Mouse (Mus musculus): ENCODE results near the gene Btg1. TPM values are rescaled to one million over a fixed set of nuclear protein-coding genes. Genes with fewer than 3 reads are reported as not detected.

Btg1 gene
- polyA plus RNA-seq, 1 experiment from 2014 or later: 11.8 TPM

- Histone ChIP-seq H3K36me3 (ENCODE audit: control insufficient read depth, insufficient read depth, low read length) (no peaks in the 10 kb centered on the region), H3K27me3 (replicated peaks; ENCODE audit: control insufficient read depth, insufficient read depth, low read length) (no peaks in the 10 kb centered on the region), H3K9ac (ENCODE audit: low read depth, low read length) (no peak overlapping the region), H3K9me3 (ENCODE audit: control insufficient read depth, low read length) (no peaks in the 10 kb centered on the region), H3K4me3 (ENCODE audit: low read depth, low read length) (no peak overlapping the region), H3K27ac (ENCODE audit: low read depth, low read length) (no peak overlapping the region), H3K4me1 (replicated peaks; ENCODE audit: control insufficient read depth, insufficient read depth, low read length) (no peaks in the 10 kb centered on the region; the same call in 1 of the 2 replicates), H3K4me2 (peak overlapping the region; percentile 18; the same call in 1 of the 2 replicates)
- WGBS: 30% methylated on average over 13 of the region's 13 CpGs
- DNase-seq (ENCODE audit: low spot score) (peak; percentile 34), ATAC-seq (replicated peaks; ENCODE audit: low FRiP score) (no peak)
Measured at GRCm38 (mm10) chr10:96646024-96646866, 29.4 kb downstream of the Btg1 start.

- no peak for ATAC-seq (replicated peaks; ENCODE audit: low FRiP score)
- H3K9ac ChIP-seq (ENCODE audit: low read depth, low read length): no peak overlapping the region
Measured at GRCm38 (mm10) chr10:96646867-96647462, 30.2 kb downstream of the Btg1 start.

GRCm38 (mm10) chr10:96648161-96648561, 31.4 kb downstream of the Btg1 start:
- 41% methylated on average over 3 of the region's 3 CpGs for WGBS
- H3K36me3 ChIP-seq (ENCODE audit: control insufficient read depth, insufficient read depth, low read length): no peaks in the 10 kb centered on the region
- H3K9me3 ChIP-seq (ENCODE audit: control insufficient read depth, low read length): no peaks in the 10 kb centered on the region
- no peak overlapping the region for H3K4me3 ChIP-seq (ENCODE audit: low read depth, low read length)
- DNase-seq (ENCODE audit: low spot score) (no peak), ATAC-seq (replicated peaks; ENCODE audit: low FRiP score) (no peak)
- no peak overlapping the region for H3K9ac ChIP-seq (ENCODE audit: low read depth, low read length)
- H3K27ac ChIP-seq (ENCODE audit: low read depth, low read length): no peak overlapping the region
- no peaks in the 10 kb centered on the region; the same call in 1 of the 2 replicates for H3K4me1 ChIP-seq (replicated peaks; ENCODE audit: control insufficient read depth, insufficient read depth, low read length)
- no peak overlapping the region for H3K4me2 ChIP-seq
- no peaks in the 10 kb centered on the region for H3K27me3 ChIP-seq (replicated peaks; ENCODE audit: control insufficient read depth, insufficient read depth, low read length)

More at GRCm38 (mm10) chr10:96646867-96647462, 30.2 kb downstream of the Btg1 start:
- Histone ChIP-seq H3K4me1 (replicated peaks; ENCODE audit: control insufficient read depth, insufficient read depth, low read length) (no peaks in the 10 kb centered on the region; the same call in 1 of the 2 replicates), H3K27ac (ENCODE audit: low read depth, low read length) (no peak overlapping the region), H3K36me3 (ENCODE audit: control insufficient read depth, insufficient read depth, low read length) (no peaks in the 10 kb centered on the region), H3K9me3 (ENCODE audit: control insufficient read depth, low read length) (no peaks in the 10 kb centered on the region), H3K4me3 (ENCODE audit: low read depth, low read length) (no peak overlapping the region), H3K4me2 (peak overlapping the region; percentile 18; the same call in 1 of the 2 replicates), H3K27me3 (replicated peaks; ENCODE audit: control insufficient read depth, insufficient read depth, low read length) (no peaks in the 10 kb centered on the region)
- 52% methylated on average over 5 of the region's 5 CpGs for WGBS
- no peak for DNase-seq (ENCODE audit: low spot score)

- no peak overlapping the region for H3K9ac ChIP-seq (ENCODE audit: low read depth, low read length)
- no peak for DNase-seq (ENCODE audit: low spot score)
- 74% methylated on average over 3 of the region's 3 CpGs for WGBS
- no peak overlapping the region for H3K4me3 ChIP-seq (ENCODE audit: low read depth, low read length)
- no peak overlapping the region for H3K27ac ChIP-seq (ENCODE audit: low read depth, low read length)
- no peak overlapping the region for H3K4me2 ChIP-seq
- H3K9me3 ChIP-seq (ENCODE audit: control insufficient read depth, low read length): no peaks in the 10 kb centered on the region
- no peaks in the 10 kb centered on the region for H3K36me3 ChIP-seq (ENCODE audit: control insufficient read depth, insufficient read depth, low read length)
- no peak for ATAC-seq (replicated peaks; ENCODE audit: low FRiP score)
- H3K27me3 ChIP-seq (replicated peaks; ENCODE audit: control insufficient read depth, insufficient read depth, low read length): no peaks in the 10 kb centered on the region
- H3K4me1 ChIP-seq (replicated peaks; ENCODE audit: control insufficient read depth, insufficient read depth, low read length): no peaks in the 10 kb centered on the region; the same call in 1 of the 2 replicates
Measured at GRCm38 (mm10) chr10:96649524-96649923, 32.7 kb downstream of the Btg1 start.

GRCm38 (mm10) chr10:96652372-96652771, 35.6 kb downstream of the Btg1 start:
- Histone ChIP-seq H3K4me2 (no peak overlapping the region), H3K36me3 (ENCODE audit: control insufficient read depth, insufficient read depth, low read length) (no peaks in the 10 kb centered on the region), H3K27ac (ENCODE audit: low read depth, low read length) (no peak overlapping the region), H3K9ac (ENCODE audit: low read depth, low read length) (no peak overlapping the region), H3K4me1 (replicated peaks; ENCODE audit: control insufficient read depth, insufficient read depth, low read length) (no peaks in the 10 kb centered on the region), H3K9me3 (ENCODE audit: control insufficient read depth, low read length) (no peaks in the 10 kb centered on the region), H3K27me3 (replicated peaks; ENCODE audit: control insufficient read depth, insufficient read depth, low read length) (no peaks in the 10 kb centered on the region), H3K4me3 (ENCODE audit: low read depth, low read length) (no peak overlapping the region)
- 88% methylated on average over 2 of the region's 2 CpGs for whole genome bisulfite sequencing
- DNase-seq (ENCODE audit: low spot score): no peak
- no peak for ATAC-seq (replicated peaks; ENCODE audit: low FRiP score)

GRCm38 (mm10) chr10:96653030-96653429, 36.2 kb downstream of the Btg1 start:
- DNase-seq (ENCODE audit: low spot score) (no peak), ATAC-seq (replicated peaks; ENCODE audit: low FRiP score) (no peak; the same call in 1 of the 2 replicates)
- H3K9me3 ChIP-seq (ENCODE audit: control insufficient read depth, low read length): no peaks in the 10 kb centered on the region
- no peak overlapping the region for H3K27ac ChIP-seq (ENCODE audit: low read depth, low read length)
- no peaks in the 10 kb centered on the region for H3K27me3 ChIP-seq (replicated peaks; ENCODE audit: control insufficient read depth, insufficient read depth, low read length)
- 75% methylated on average over 5 of the region's 5 CpGs for WGBS
- H3K36me3 ChIP-seq (ENCODE audit: control insufficient read depth, insufficient read depth, low read length): no peaks in the 10 kb centered on the region
- no peak overlapping the region for H3K4me2 ChIP-seq
- H3K9ac ChIP-seq (ENCODE audit: low read depth, low read length): no peak overlapping the region
- no peak overlapping the region for H3K4me3 ChIP-seq (ENCODE audit: low read depth, low read length)
- no peaks in the 10 kb centered on the region for H3K4me1 ChIP-seq (replicated peaks; ENCODE audit: control insufficient read depth, insufficient read depth, low read length)

GRCm38 (mm10) chr10:96654079-96654478, 37.3 kb downstream of the Btg1 start:
- Histone ChIP-seq H3K4me1 (replicated peaks; ENCODE audit: control insufficient read depth, insufficient read depth, low read length) (no peaks in the 10 kb centered on the region), H3K27ac (ENCODE audit: low read depth, low read length) (no peak overlapping the region), H3K27me3 (replicated peaks; ENCODE audit: control insufficient read depth, insufficient read depth, low read length) (no peaks in the 10 kb centered on the region), H3K36me3 (ENCODE audit: control insufficient read depth, insufficient read depth, low read length) (no peaks in the 10 kb centered on the region), H3K9ac (ENCODE audit: low read depth, low read length) (no peak overlapping the region), H3K4me2 (no peak overlapping the region), H3K9me3 (ENCODE audit: control insufficient read depth, low read length) (no peaks in the 10 kb centered on the region), H3K4me3 (ENCODE audit: low read depth, low read length) (no peak overlapping the region)
- ATAC-seq (replicated peaks; ENCODE audit: low FRiP score) (no peak), DNase-seq (ENCODE audit: low spot score) (no peak)
- WGBS: 77% methylated on average over 5 of the region's 5 CpGs

GRCm38 (mm10) chr10:96654576-96654975, 37.8 kb downstream of the Btg1 start:
- H3K4me3 ChIP-seq (ENCODE audit: low read depth, low read length): no peak overlapping the region
- H3K4me2 ChIP-seq: no peak overlapping the region
- no peak overlapping the region for H3K27ac ChIP-seq (ENCODE audit: low read depth, low read length)
- no peaks in the 10 kb centered on the region for H3K36me3 ChIP-seq (ENCODE audit: control insufficient read depth, insufficient read depth, low read length)
- ATAC-seq (replicated peaks; ENCODE audit: low FRiP score) (no peak), DNase-seq (ENCODE audit: low spot score) (no peak)
- no peaks in the 10 kb centered on the region for H3K4me1 ChIP-seq (replicated peaks; ENCODE audit: control insufficient read depth, insufficient read depth, low read length)
- WGBS: 41% methylated on average over 7 of the region's 7 CpGs
- H3K9ac ChIP-seq (ENCODE audit: low read depth, low read length): no peak overlapping the region
- H3K27me3 ChIP-seq (replicated peaks; ENCODE audit: control insufficient read depth, insufficient read depth, low read length): no peaks in the 10 kb centered on the region
- no peaks in the 10 kb centered on the region for H3K9me3 ChIP-seq (ENCODE audit: control insufficient read depth, low read length)
